Mouse (Mus musculus) heart, adult 10 weeks (tissue): ENCODE measurements around the gene Cycs. TPM values are rescaled to one million over a fixed set of nuclear protein-coding genes. Genes with fewer than 3 reads are reported as not detected.

ENCODE experiments used
- polyA plus RNA-seq: library from polyadenylated mRNA; stranded (reverse); fragments of 350-450 nt; fragmentation: Illumina TruSeq; extraction: RNeasy Lipid Tissue Mini Kit (QIAGEN cat#74804); gene quantifications from one replicate; pipeline ENCODE4 v1.2.3, GENCODE M21; 2014; ENCODE audit warnings: low read depth, low replicate concordance

Cycs gene
- polyA plus RNA-seq = 403 TPM

GRCm38 (mm10) chr6:50566141-50566996 lies at the start of gene Cycs:
Gene Cycs (minus strand): TSS chr6:50566538.

GRCm38 (mm10) chr6:50596301-50597211 lies 30.2 kb upstream of the Cycs start, which contains the start of gene 4921507P07Rik:
Gene 4921507P07Rik (minus strand): TSS chr6:50596632.

Other genes starting within 250 kb of the Cycs start
- gene Osbpl3, start 110.3 kb downstream of the Cycs start, polyA plus RNA-seq = 18.2 TPM
- 0.50 TPM for gene 4921507P07Rik, start 30.1 kb upstream of the Cycs start, polyA plus RNA-seq
- gene Npvf, start 87.9 kb upstream of the Cycs start, polyA plus RNA-seq = not detected